Mouse (Mus musculus) large intestine, adult 2 months (tissue): ENCODE data around the gene Slc36a4. TPM values are rescaled to one million over a fixed set of nuclear protein-coding genes. Genes with fewer than 3 reads are reported as not detected.

Experiments
- DNase-seq: peaks from one replicate; pipeline ENCODE4 v3.0.0-alpha.2; 2012; ENCODE audit warnings: low read depth, low spot score
- WGBS: fragments of 180-500 bp; shearing (Covaris S2); methylation state at CpG from one replicate; pipeline ENCODE4 v1.1.7; 2018; 5-methylcytosine and 5-hydroxymethylcytosine counted together
- polyA plus RNA-seq: library from polyadenylated mRNA; depleted of rRNA; stranded (reverse); fragments of >200 nt; gene quantifications from 2 replicates; pipeline ENCODE4 v1.2.3, GENCODE M21; 2012; rRNA removed

Gene Slc36a4
- polyA plus RNA-seq, 1 experiment: 2.1 TPM

- no peak for DNase-seq
- 62% methylated on average over 3 of the region's 3 CpGs for WGBS
These were observed 76.7 kb downstream of the Slc36a4 start for GRCm38 (mm10) chr9:15786192-15786591.

- DNase-seq: no peak
- 66% methylated on average over 2 of the region's 2 CpGs for WGBS
These were observed 77.1 kb downstream of the Slc36a4 start for GRCm38 (mm10) chr9:15786610-15787009.

- no peak for DNase-seq
- WGBS: 82% methylated on average over 9 of the region's 9 CpGs
These were observed 82.5 kb downstream of the Slc36a4 start for GRCm38 (mm10) chr9:15792076-15792475.

Other genes with a start within 250 kb of the Slc36a4 start
- gene Smco4, start 216.3 kb upstream of the Slc36a4 start, polyA plus RNA-seq: 20.8 and 22.1 TPM in 2 replicates
- gene Deup1, start 81.8 kb upstream of the Slc36a4 start, polyA plus RNA-seq: 0.06 TPM in 1 of 2 replicates, not detected in the other
- not detected in 2 replicates for gene Mtnr1b, start 164.8 kb downstream of the Slc36a4 start, polyA plus RNA-seq